Mouse (Mus musculus): Measurements from ENCODE around the gene Nr2c1.

GRCm38 (mm10) chr10:94183199-94183598 lies 35.4 kb downstream of the Nr2c1 start:
- TF ChIP-seq CTCF (IDR thresholded peaks at IDR 0.05; ENCODE audit: low read depth, low read length) = no peak
- TF ChIP-seq POLR2A (IDR thresholded peaks at IDR 0.05; ENCODE audit: borderline replicate concordance, low read depth, low read length) = no peak

All from bone marrow macrophage, adult 2 months (primary cell).